In the genomic region with DNA sequence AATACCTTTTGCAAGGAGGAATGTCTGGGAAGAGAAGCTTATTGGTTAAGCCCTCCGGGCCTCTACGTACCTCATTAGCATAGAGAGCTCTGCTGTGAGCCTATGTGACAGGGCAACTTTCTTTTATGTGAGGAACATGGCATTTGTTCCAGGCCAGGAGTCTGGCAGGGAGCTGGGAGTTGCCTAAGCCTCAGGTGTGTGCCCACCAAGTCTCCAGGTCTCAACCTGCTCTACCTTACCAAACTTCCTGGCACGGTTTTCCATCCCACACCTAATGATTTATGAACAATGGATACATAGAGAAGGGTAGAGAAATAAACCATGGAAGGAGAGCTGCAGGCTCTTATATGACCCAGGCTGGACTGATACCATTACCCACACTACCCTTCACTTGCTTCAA, we compare ENCODE assay signal across 14 mouse cellular contexts. TPM values are rescaled to one million over a fixed set of nuclear protein-coding genes. Genes with fewer than 3 reads are reported as not detected.
"Had no signal": no experiment of that assay in that cellular context is flagged by ENCODE, and none has a peak within 500 bp of the region (broad histone marks: within the 10 kb centered on the region; RNA-seq: fewer than 3 reads in every experiment).

No protein-coding gene starts in this region.

- DNase-seq: left cerebral cortex, postnatal 4 days; liver; liver, embryonic 13.5 days; liver, postnatal 0 days; lung, adult 18-20 months; lung, adult 2 months; lung, embryonic 14.5 days; lung, postnatal 10 days; lung, postnatal 14 days; lung, postnatal 36 days; lung, postnatal 4 days; midbrain, embryonic 14.5 days had no signal

RNA-seq across cellular contexts. Expression of gene Myrip, which starts 52.6 kb away (rescaled TPM):
- polyA plus RNA-seq: limb, embryonic 10.5 days; macrophage had no signal
